Mouse (Mus musculus): ENCODE results near the gene Hist2h3c2.
"Not testable (repeated sequence)": the region's sequence is repeated elsewhere in the genome, so short reads cannot be mapped to it uniquely, and the experiment has no call there.

Gene Hist2h3c2

GRCm38 (mm10) chr3:96235836-96236235, 3.1 kb downstream of the Hist2h3c2 start:
- no peak for DNase-seq (ENCODE audit: low spot score)

GRCm38 (mm10) chr3:96234914-96235313, 4.0 kb downstream of the Hist2h3c2 start:
- DNase-seq (ENCODE audit: low spot score) = no peak

GRCm38 (mm10) chr3:96231758-96232120, 7.2 kb downstream of the Hist2h3c2 start:
- DNase-seq (ENCODE audit: low spot score) = no peak

- no peak for DNase-seq (ENCODE audit: low spot score)
These were observed 7.8 kb downstream of the Hist2h3c2 start for GRCm38 (mm10) chr3:96230910-96231757.

GRCm38 (mm10) chr3:96230404-96230803, 8.5 kb downstream of the Hist2h3c2 start:
- DNase-seq (ENCODE audit: low spot score) = no peak

- no peak for DNase-seq (ENCODE audit: low spot score)
These were observed 10.1 kb downstream of the Hist2h3c2 start for GRCm38 (mm10) chr3:96228828-96229227.

GRCm38 (mm10) chr3:96226695-96227648, 12.0 kb downstream of the Hist2h3c2 start:
- no peak for DNase-seq (ENCODE audit: low spot score)

- DNase-seq (ENCODE audit: low spot score) = no peak
These were observed 13.5 kb downstream of the Hist2h3c2 start for GRCm38 (mm10) chr3:96225421-96225820.

- no peak for DNase-seq (ENCODE audit: low spot score)
These were observed 16.2 kb downstream of the Hist2h3c2 start for GRCm38 (mm10) chr3:96222774-96223173.

GRCm38 (mm10) chr3:96221640-96222038, 17.3 kb downstream of the Hist2h3c2 start:
- no peak for DNase-seq (ENCODE audit: low spot score)

GRCm38 (mm10) chr3:96220765-96221639, 17.9 kb downstream of the Hist2h3c2 start, which contains the start of the genes Hist2h2ac and Hist2h2be:
TSS of gene Hist2h2ac (minus strand) at chr3:96220880.
TSS of gene Hist2h2be (plus strand) at chr3:96221119.
- DNase-seq (ENCODE audit: low spot score) = peak; percentile 95

- DNase-seq (ENCODE audit: low spot score) = not testable (repeated sequence)
These were observed 18.7 kb downstream of the Hist2h3c2 start for GRCm38 (mm10) chr3:96220131-96220764.

GRCm38 (mm10) chr3:96219661-96220130, 19.2 kb downstream of the Hist2h3c2 start, which contains the start of the genes Bola1 and Hist2h2ab:
TSS of gene Bola1 (minus strand) at chr3:96219709.
TSS of gene Hist2h2ab (plus strand) at chr3:96219865.
- DNase-seq (ENCODE audit: low spot score) = peak; percentile 84

- DNase-seq (ENCODE audit: low spot score) = no peak
These were observed 19.7 kb downstream of the Hist2h3c2 start for GRCm38 (mm10) chr3:96219191-96219641.

- DNase-seq (ENCODE audit: low spot score) = no peak
These were observed 29.7 kb downstream of the Hist2h3c2 start for GRCm38 (mm10) chr3:96209242-96209641.

- DNase-seq (ENCODE audit: low spot score) = no peak
These were observed 31.1 kb downstream of the Hist2h3c2 start for GRCm38 (mm10) chr3:96207819-96208218.

GRCm38 (mm10) chr3:96199731-96200130, 39.2 kb downstream of the Hist2h3c2 start:
- no peak for DNase-seq (ENCODE audit: low spot score)

- DNase-seq (ENCODE audit: low spot score) = not testable (repeated sequence)
These were observed 40.2 kb downstream of the Hist2h3c2 start for GRCm38 (mm10) chr3:96198601-96199251.

- no peak for DNase-seq (ENCODE audit: low spot score)
These were observed 40.7 kb downstream of the Hist2h3c2 start for GRCm38 (mm10) chr3:96198181-96198580.

- peak; percentile 76 for DNase-seq (ENCODE audit: low spot score)
These were observed 41.7 kb downstream of the Hist2h3c2 start for GRCm38 (mm10) chr3:96197129-96197749.

Data from layer of hippocampus, adult 9-10 months (tissue).